Comparison of ENCODE assay signal across 13 mouse cellular contexts in the genomic region with DNA sequence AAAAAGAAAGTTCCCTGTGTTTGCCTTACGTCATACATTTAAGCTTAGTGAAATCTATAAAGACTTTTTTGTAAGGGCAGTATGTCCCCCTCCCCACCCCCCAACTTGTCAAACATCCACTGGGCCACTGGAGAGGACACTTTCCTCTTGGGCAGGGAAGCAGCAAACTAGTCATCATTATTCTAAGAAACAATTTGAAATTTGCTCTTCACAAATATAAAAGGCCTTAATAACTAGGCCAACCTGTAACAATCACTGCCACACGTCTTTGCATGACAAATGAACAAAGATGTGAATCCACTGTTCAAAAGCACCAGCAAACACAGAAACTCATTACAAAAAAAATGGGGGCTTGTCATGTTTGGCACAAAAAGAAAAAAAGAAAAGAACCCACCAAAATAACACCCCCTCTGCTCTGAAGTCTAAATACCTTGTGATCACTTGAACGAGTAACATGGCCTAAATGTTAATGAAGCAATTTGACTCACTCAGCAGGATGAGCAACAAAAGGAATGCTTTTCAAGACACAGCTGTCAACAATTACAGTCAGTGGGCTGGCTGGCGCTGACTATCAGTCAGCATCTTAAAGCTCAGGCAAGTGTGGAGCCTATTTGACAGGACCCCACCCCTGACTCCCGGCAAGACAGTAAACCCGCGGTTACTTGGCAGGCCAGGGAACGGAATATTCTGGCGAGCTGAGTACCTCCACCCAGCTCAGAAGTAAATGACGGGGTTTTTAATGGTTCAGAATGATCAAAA.
DNase-seq lines count a peak whose midpoint lies in the region; ATAC-seq lines count a peak whose summit lies in the region.
"Had no signal": no experiment of that assay in that cellular context is flagged by ENCODE, and none has a peak within 500 bp of the region (broad histone marks: within the 10 kb centered on the region; RNA-seq: fewer than 3 reads in every experiment).

No protein-coding gene starts in this region.

- no peak overlapping the region for H3K9ac ChIP-seq in hindbrain, embryonic 11.5 days (ENCODE audit: low read depth, low read length)
- H3K9ac ChIP-seq: limb, embryonic 13.5 days had no signal

- no peak overlapping the region for H3K4me2 ChIP-seq in hindbrain, embryonic 11.5 days (replicated peaks; ENCODE audit: low read depth, low read length)
- H3K4me2 ChIP-seq: limb, embryonic 13.5 days had no signal

- DNase-seq in right cerebral cortex, postnatal 10 days (ENCODE audit: low spot score in 2 of 2): peak; percentile 43 to 49
- no peak for DNase-seq in right cerebral cortex, postnatal 4 days
- DNase-seq in embryo, embryonic 9.5 days (ENCODE audit: extremely low spot score): peak; percentile 10
- peak; percentile 25 for DNase-seq in hindbrain, embryonic 11.5 days (ENCODE audit: low spot score)
- no peak for DNase-seq in gastrocnemius, adult 18-20 months (ENCODE audit: low spot score)
- no peak for DNase-seq in right cerebral cortex, postnatal 25 days
- DNase-seq in heart, postnatal 4 days: no peak
- DNase-seq: adrenal gland, postnatal 14 days; cerebellum, adult 2 months; heart, adult 2 months; lung, postnatal 10 days; right cerebral cortex, adult 18-20 months had no signal

- no peak for ATAC-seq in hindbrain, embryonic 11.5 days (ENCODE audit: low FRiP score)

- H3K9me3 ChIP-seq in hindbrain, embryonic 11.5 days (ENCODE audit: control insufficient read depth, low read length): no peaks in the 10 kb centered on the region
- H3K9me3 ChIP-seq: limb, embryonic 13.5 days had no signal

- H3K36me3 ChIP-seq in hindbrain, embryonic 11.5 days (ENCODE audit: control insufficient read depth, insufficient read depth, low read length): no peaks in the 10 kb centered on the region
- H3K36me3 ChIP-seq: limb, embryonic 13.5 days had no signal

- H3K27me3 ChIP-seq in hindbrain, embryonic 11.5 days (ENCODE audit: control insufficient read depth, insufficient read depth, low read length): no peaks in the 10 kb centered on the region

- H3K27ac ChIP-seq in hindbrain, embryonic 11.5 days (ENCODE audit: low read depth, low read length): no peak overlapping the region
- H3K27ac ChIP-seq: heart, adult 2 months; limb, embryonic 13.5 days had no signal

- 20% methylated on average over 10 of the region's 10 CpGs for WGBS in hindbrain, embryonic 11.5 days

- no peaks in the 10 kb centered on the region for H3K4me1 ChIP-seq in hindbrain, embryonic 11.5 days (replicated peaks; ENCODE audit: control insufficient read depth, insufficient read depth, low read length)
- H3K4me1 ChIP-seq: limb, embryonic 13.5 days had no signal

- no peak overlapping the region for H3K4me3 ChIP-seq in hindbrain, embryonic 11.5 days (ENCODE audit: low read depth, low read length)
- H3K4me3 ChIP-seq: heart, adult 2 months; limb, embryonic 13.5 days had no signal

Comparison
In these comparisons a context has a peak if more than half of its experiments do, and no peak if none do; other contexts are left out.
1. DNase-seq: peak in right cerebral cortex, postnatal 10 days (2 of 2), embryo, embryonic 9.5 days (single experiment) and hindbrain, embryonic 11.5 days (single experiment); none in right cerebral cortex, postnatal 4 days (single experiment), gastrocnemius, adult 18-20 months (single experiment), right cerebral cortex, postnatal 25 days (single experiment) and heart, postnatal 4 days (single experiment).